Mouse (Mus musculus): ENCODE data around the gene Kcnb1.

Kcnb1 gene

GRCm38 (mm10) chr2:167162516-167163021, 27.4 kb downstream of the Kcnb1 start:
- peak; percentile 41 to 58 for DNase-seq

GRCm38 (mm10) chr2:167159721-167160120, 30.2 kb downstream of the Kcnb1 start:
- DNase-seq = no peak

- no peak for DNase-seq
These were observed 31.2 kb downstream of the Kcnb1 start for GRCm38 (mm10) chr2:167158780-167159179.

- no peak for DNase-seq
These were observed 33.7 kb downstream of the Kcnb1 start for GRCm38 (mm10) chr2:167156118-167156715.

- DNase-seq = no peak
These were observed 34.4 kb downstream of the Kcnb1 start for GRCm38 (mm10) chr2:167155541-167155973.

- no peak for DNase-seq
These were observed 39.1 kb downstream of the Kcnb1 start for GRCm38 (mm10) chr2:167150880-167151279.

- no peak for DNase-seq
These were observed 39.8 kb downstream of the Kcnb1 start for GRCm38 (mm10) chr2:167150135-167150534.

GRCm38 (mm10) chr2:167149035-167149434, 40.9 kb downstream of the Kcnb1 start:
- no peak for DNase-seq

GRCm38 (mm10) chr2:167147708-167148107, 42.2 kb downstream of the Kcnb1 start:
- peak in 1 of 2 experiments; percentile 34 for DNase-seq

- DNase-seq = no peak
These were observed 44.1 kb downstream of the Kcnb1 start for GRCm38 (mm10) chr2:167145904-167146303.

GRCm38 (mm10) chr2:167144439-167145307, 45.3 kb downstream of the Kcnb1 start:
- no peak for DNase-seq

- DNase-seq = no peak
These were observed 46.0 kb downstream of the Kcnb1 start for GRCm38 (mm10) chr2:167143914-167144313.

- no peak for DNase-seq
These were observed 47.7 kb downstream of the Kcnb1 start for GRCm38 (mm10) chr2:167142282-167142681.

- DNase-seq = no peak
These were observed 48.1 kb downstream of the Kcnb1 start for GRCm38 (mm10) chr2:167141810-167142209.

GRCm38 (mm10) chr2:167139801-167140269, 50.1 kb downstream of the Kcnb1 start:
- DNase-seq = no peak

GRCm38 (mm10) chr2:167138611-167139010, 51.3 kb downstream of the Kcnb1 start:
- no peak for DNase-seq

GRCm38 (mm10) chr2:167136909-167137308, 53.0 kb downstream of the Kcnb1 start:
- DNase-seq = no peak

- DNase-seq = no peak
These were observed 57.9 kb downstream of the Kcnb1 start for GRCm38 (mm10) chr2:167132041-167132440.

- DNase-seq = peak in 1 of 2 experiments; percentile 38
These were observed 59.7 kb downstream of the Kcnb1 start for GRCm38 (mm10) chr2:167130050-167130770.

GRCm38 (mm10) chr2:167129608-167129955, 60.4 kb downstream of the Kcnb1 start:
- peak in 1 of 2 experiments; percentile 45 for DNase-seq

GRCm38 (mm10) chr2:167128699-167129607, 61.0 kb downstream of the Kcnb1 start:
- DNase-seq = peak; percentile 72 to 74

GRCm38 (mm10) chr2:167127404-167127803, 62.6 kb downstream of the Kcnb1 start:
- peak; percentile 54 to 59 for DNase-seq
